Mouse (Mus musculus) spleen, adult 2 months (tissue): ENCODE data around the gene Gak.

Experiments used
- CTCF ChIP-seq: fragments of 200-500 bp; IDR thresholded peaks from 2 replicates; pipeline ENCODE4 v1.5.1; 2011; ENCODE audit warnings: mild to moderate bottlenecking, inconsistent platforms; ENCODE audit not compliant: insufficient read depth, insufficient read length, insufficient replicate concordance; ENCODE audit errors: extremely low read depth
- POLR2A ChIP-seq: fragments of 200-500 bp; IDR thresholded peaks from 2 replicates; pipeline ENCODE4 v1.6.1; 2011; ENCODE audit warnings: low read depth, low read length, inconsistent platforms

GRCm38 (mm10) chr5:108521016-108521415, 108.5 kb downstream of the Gak start:
- TF ChIP-seq CTCF (no peak), POLR2A (no peak)
